Mouse (Mus musculus) cerebellum, adult 2 months (tissue): ENCODE results near the gene Syngr1.

Experiments used
- CTCF ChIP-seq: fragments of 200-500 bp; IDR thresholded peaks from 2 replicates; pipeline ENCODE4 v1.5.1; 2011; ENCODE audit warnings: low read depth, mild to moderate bottlenecking, control low read depth, low read length, moderate library complexity, borderline replicate concordance; ENCODE audit not compliant: insufficient read depth
- POLR2A ChIP-seq: fragments of 200-500 bp; IDR thresholded peaks from 2 replicates; pipeline ENCODE4 v1.6.1; 2011; ENCODE audit warnings: low read length, control low read depth, borderline replicate concordance; ENCODE audit not compliant: insufficient read depth

- TF ChIP-seq CTCF (no peak), POLR2A (no peak)
These were observed 69.1 kb downstream of the Syngr1 start for GRCm38 (mm10) chr15:80160223-80160622.
